Mouse (Mus musculus) spleen, adult 2 months (tissue): Measurements from ENCODE around the gene Map1b. TPM values are rescaled to one million over a fixed set of nuclear protein-coding genes. Genes with fewer than 3 reads are reported as not detected.

Experiments used
- DNase-seq, 2 experiments: peaks; one replicate each; pipeline versions ENCODE4 v3.0.0 to v3.0.0-alpha.2; 2012 to 2021; ENCODE audit warnings: low spot score in 2 of 2, low read depth in 1 of 2
- H3K27ac ChIP-seq: fragments of 200-500 bp; 2 replicates; pipeline ENCODE4 v1.5.1; 2012; ENCODE audit warnings: low read length, inconsistent platforms; ENCODE audit not compliant: insufficient read depth
- H3K27me3 ChIP-seq: fragments of 200-500 bp; 2 replicates; pipeline ENCODE4 v1.6.1; 2012; ENCODE audit warnings: mild to moderate bottlenecking, moderate library complexity, low read length, inconsistent platforms; ENCODE audit not compliant: control insufficient read depth, insufficient read depth
- H3K36me3 ChIP-seq: fragments of 200-500 bp; 2 replicates; pipeline ENCODE4 v1.6.1; 2012; ENCODE audit warnings: mild to moderate bottlenecking, low read length, inconsistent platforms; ENCODE audit not compliant: control insufficient read depth, insufficient read depth
- H3K4me1 ChIP-seq: fragments of 200-500 bp; 2 replicates; pipeline ENCODE4 v1.6.1; 2011; ENCODE audit warnings: inconsistent platforms; ENCODE audit not compliant: control insufficient read depth, insufficient read depth, insufficient read length
- H3K4me3 ChIP-seq: fragments of 200-500 bp; 2 replicates; pipeline ENCODE4 v1.5.1; 2011; ENCODE audit warnings: mild to moderate bottlenecking, inconsistent platforms; ENCODE audit not compliant: insufficient read depth, insufficient read length; ENCODE audit errors: extremely low read depth
- CTCF ChIP-seq: fragments of 200-500 bp; IDR thresholded peaks from 2 replicates; pipeline ENCODE4 v1.5.1; 2011; ENCODE audit warnings: mild to moderate bottlenecking, inconsistent platforms; ENCODE audit not compliant: insufficient read depth, insufficient read length, insufficient replicate concordance; ENCODE audit errors: extremely low read depth
- POLR2A ChIP-seq: fragments of 200-500 bp; IDR thresholded peaks from 2 replicates; pipeline ENCODE4 v1.6.1; 2011; ENCODE audit warnings: low read depth, low read length, inconsistent platforms
- WGBS: fragments of 180-500 bp; shearing (Covaris S2); methylation state at CpG from one replicate; pipeline ENCODE4 v1.1.7; 2018; 5-methylcytosine and 5-hydroxymethylcytosine counted together
- polyA plus RNA-seq: library from polyadenylated mRNA; depleted of rRNA; stranded (reverse); fragments of >200 nt; gene quantifications from 2 replicates; pipeline ENCODE4 v1.2.3, GENCODE M21; 2012

Map1b gene
- polyA plus RNA-seq, 1 experiment = 0.35 TPM

DNA sequence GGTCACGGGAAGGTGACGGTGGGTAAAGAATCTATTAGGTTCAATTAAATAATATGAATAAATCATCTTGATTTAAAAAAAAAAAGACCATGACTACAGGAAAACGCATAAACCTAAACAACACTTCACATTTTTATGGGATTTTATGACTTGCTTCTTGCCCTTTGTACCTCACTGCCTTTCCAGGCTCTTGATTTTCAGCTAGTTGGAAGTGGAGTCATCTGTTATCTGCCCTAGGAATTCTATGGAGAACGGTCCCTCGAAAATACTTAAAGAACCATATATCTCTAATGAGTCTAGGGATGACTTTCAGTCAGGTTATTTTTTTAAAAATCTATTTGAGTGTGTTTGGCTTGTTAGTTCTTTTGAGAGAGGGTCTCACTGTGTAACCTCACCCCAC lies 30.5 kb upstream of the Map1b start:
- Histone ChIP-seq H3K27me3 (no peaks in the 10 kb centered on the region), H3K4me1 (no peaks in the 10 kb centered on the region), H3K4me3 (no peak overlapping the region), H3K36me3 (no peaks in the 10 kb centered on the region), H3K27ac (no peak overlapping the region)
- 90% methylated on average over 5 of the region's 5 CpGs for WGBS
- TF ChIP-seq POLR2A (no peak), CTCF (no peak)
- no peak for DNase-seq

DNA sequence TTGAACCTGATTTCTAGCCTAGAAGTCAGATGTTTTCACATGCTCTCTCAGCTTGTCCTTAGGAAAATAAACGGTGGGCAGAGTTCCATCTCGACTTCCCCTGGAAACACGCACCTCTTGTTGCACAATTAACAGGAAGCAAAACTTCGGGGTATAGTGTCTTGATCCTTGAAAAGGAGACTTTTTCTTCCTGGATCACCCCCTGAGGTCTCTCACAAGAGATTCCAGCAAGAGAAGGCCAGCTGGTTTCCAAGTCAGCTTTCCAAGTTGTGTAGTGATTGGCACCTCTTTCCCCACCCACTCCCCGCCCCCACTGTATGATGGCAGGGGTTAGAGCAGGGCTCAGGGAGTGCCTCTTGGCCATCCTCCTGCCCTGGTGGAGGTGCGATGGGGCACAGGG lies 28.9 kb upstream of the Map1b start:
- H3K4me3 ChIP-seq = no peak overlapping the region
- H3K27ac ChIP-seq = no peak overlapping the region
- no peak for TF ChIP-seq CTCF
- TF ChIP-seq POLR2A = no peak
- 59% methylated on average over 6 of the region's 6 CpGs for WGBS
- H3K36me3 ChIP-seq = no peaks in the 10 kb centered on the region
- no peaks in the 10 kb centered on the region for H3K4me1 ChIP-seq
- no peak for DNase-seq
- H3K27me3 ChIP-seq = no peaks in the 10 kb centered on the region

GRCm38 (mm10) chr13:99541429-99542267 lies 25.3 kb upstream of the Map1b start:
- Histone ChIP-seq H3K27ac (no peak overlapping the region), H3K36me3 (no peaks in the 10 kb centered on the region), H3K4me3 (no peak overlapping the region), H3K4me1 (no peaks in the 10 kb centered on the region), H3K27me3 (no peaks in the 10 kb centered on the region)
- no peak for DNase-seq
- WGBS = 57% methylated on average over 21 of the region's 21 CpGs
- no peak for TF ChIP-seq CTCF
- no peak for TF ChIP-seq POLR2A

GRCm38 (mm10) chr13:99539288-99539687 lies 22.9 kb upstream of the Map1b start:
- 52% methylated on average over 5 of the region's 5 CpGs for WGBS
- TF ChIP-seq POLR2A (no peak), CTCF (no peak)
- no peaks in the 10 kb centered on the region for H3K27me3 ChIP-seq
- H3K36me3 ChIP-seq = no peaks in the 10 kb centered on the region
- H3K27ac ChIP-seq = no peak overlapping the region
- H3K4me1 ChIP-seq = no peaks in the 10 kb centered on the region
- H3K4me3 ChIP-seq = no peak overlapping the region
- no peak for DNase-seq

GRCm38 (mm10) chr13:99538851-99539250 lies 22.5 kb upstream of the Map1b start:
- no peak overlapping the region for H3K4me3 ChIP-seq
- WGBS = 79% methylated on average over 11 of the region's 11 CpGs
- DNase-seq = no peak

DNA sequence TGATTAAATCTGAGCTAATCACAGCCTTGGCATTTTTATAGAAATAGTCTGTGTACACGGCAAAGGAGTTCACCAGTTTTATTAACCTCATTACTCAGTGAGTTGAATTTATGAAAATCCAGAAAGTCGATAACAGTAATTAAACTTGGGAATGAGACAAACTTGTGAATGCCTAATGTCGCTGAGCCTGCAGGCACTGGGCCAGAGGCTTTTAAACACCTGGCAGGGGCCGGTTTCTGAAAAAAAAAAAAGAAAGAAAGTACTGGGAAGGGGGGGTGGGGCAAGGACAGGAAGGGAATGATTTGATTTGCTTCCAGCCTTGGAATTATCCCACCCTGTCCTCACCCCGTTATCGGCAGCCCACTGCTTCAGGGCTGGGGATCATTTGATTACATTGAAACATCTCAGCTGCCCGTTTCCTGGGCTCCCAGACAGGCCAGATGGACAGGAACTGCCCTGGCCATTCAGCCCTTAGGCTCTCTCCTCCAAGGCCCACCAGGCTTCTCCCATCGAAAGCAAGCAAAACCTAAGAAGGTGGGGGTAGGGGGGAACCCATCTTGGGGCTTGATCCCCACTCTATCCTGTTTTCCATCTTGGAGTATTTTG lies 21.7 kb upstream of the Map1b start:
- TF ChIP-seq POLR2A = no peak
- TF ChIP-seq CTCF = no peak
- WGBS = 48% methylated on average over 8 of the region's 8 CpGs

More at GRCm38 (mm10) chr13:99538851-99539250, 22.5 kb upstream of the Map1b start:
- no peaks in the 10 kb centered on the region for H3K27me3 ChIP-seq
- H3K36me3 ChIP-seq = no peaks in the 10 kb centered on the region
- no peak overlapping the region for H3K27ac ChIP-seq
- no peak for TF ChIP-seq POLR2A
- no peak for TF ChIP-seq CTCF
- H3K4me1 ChIP-seq = no peaks in the 10 kb centered on the region

DNA sequence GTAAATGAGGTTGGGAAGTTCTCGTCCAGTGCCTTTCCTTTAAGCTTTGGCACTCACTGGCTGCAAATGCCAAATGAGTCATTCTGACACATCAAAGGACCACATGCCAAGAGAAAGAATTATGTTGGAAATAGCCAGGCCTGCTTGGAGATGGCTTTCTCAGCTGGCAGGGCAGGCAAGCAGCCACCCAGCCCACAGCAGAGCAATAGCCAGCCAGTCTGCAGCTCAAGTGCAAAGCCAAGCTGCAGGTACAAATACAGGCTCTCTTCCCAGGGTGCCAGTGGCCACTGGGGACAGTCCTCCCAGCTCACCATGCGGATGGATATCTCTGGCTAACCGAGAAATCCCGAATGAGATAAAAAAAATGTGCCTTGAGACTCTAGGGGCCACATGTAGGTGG lies 12.1 kb upstream of the Map1b start:
- TF ChIP-seq CTCF = no peak
- TF ChIP-seq POLR2A = no peak
- Histone ChIP-seq H3K27ac (no peak overlapping the region), H3K36me3 (no peaks in the 10 kb centered on the region), H3K4me1 (no peaks in the 10 kb centered on the region), H3K27me3 (no peaks in the 10 kb centered on the region), H3K4me3 (no peak overlapping the region)
- no peak for DNase-seq
- 82% methylated on average over 4 of the region's 4 CpGs for WGBS

More for the DNA sequence above, 21.7 kb upstream of the Map1b start:
- DNase-seq = no peak
- H3K27me3 ChIP-seq = no peaks in the 10 kb centered on the region
- H3K27ac ChIP-seq = no peak overlapping the region
- no peak overlapping the region for H3K4me3 ChIP-seq
- no peaks in the 10 kb centered on the region for H3K4me1 ChIP-seq
- H3K36me3 ChIP-seq = no peaks in the 10 kb centered on the region
